Mouse (Mus musculus) megakaryocyte, adult 5-6 weeks (primary cell): Measurements from ENCODE around the gene Scap. TPM values are rescaled to one million over a fixed set of nuclear protein-coding genes. Genes with fewer than 3 reads are reported as not detected.
"Not testable (repeated sequence)": the region's sequence is repeated elsewhere in the genome, so short reads cannot be mapped to it uniquely, and the experiment has no call there.

Experiments
- ATAC-seq: 2 replicates; pipeline ENCODE4 v1.8.0; 2016; ENCODE audit warnings: mild to moderate bottlenecking, inconsistent platforms; ENCODE audit not compliant: poor library complexity, severe bottlenecking
- total RNA-seq, 2 experiments: library from RNA; stranded (forward) in 1 of 2; stranded (reverse) in 1 of 2; fragments of 153-499, 151-499 nt in 1 of 2; fragments of 221-1000, 200-1000 nt in 1 of 2; gene quantifications; 2 replicates each; pipeline versions ENCODE4 v1.2.3 to v1.2.4; 2015 to 2017

The Scap gene
- total RNA-seq, 2 experiments from 2014 or later, result 12.8 to 18.7 TPM

DNA sequence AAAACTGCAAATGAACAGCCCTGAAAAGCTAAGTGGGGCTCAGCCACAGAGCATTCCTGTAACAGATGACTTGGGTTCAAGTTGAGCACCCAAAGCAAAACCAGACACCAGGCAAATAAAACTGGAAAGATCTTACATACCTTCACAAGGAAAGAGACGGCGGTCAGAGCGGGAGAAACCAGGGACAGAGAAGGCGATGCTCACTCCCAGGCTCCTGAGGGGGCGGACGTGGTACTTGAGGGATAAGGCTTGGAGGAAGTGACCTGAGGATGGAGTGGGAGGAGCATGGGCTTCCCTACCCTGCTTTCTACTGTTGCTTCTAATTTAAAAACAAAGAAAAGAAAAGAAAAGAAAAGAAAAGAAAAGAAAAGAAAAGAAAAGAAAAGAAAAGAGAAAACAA is 2.7 kb upstream of the Scap start:
- ATAC-seq, result no peak

DNA sequence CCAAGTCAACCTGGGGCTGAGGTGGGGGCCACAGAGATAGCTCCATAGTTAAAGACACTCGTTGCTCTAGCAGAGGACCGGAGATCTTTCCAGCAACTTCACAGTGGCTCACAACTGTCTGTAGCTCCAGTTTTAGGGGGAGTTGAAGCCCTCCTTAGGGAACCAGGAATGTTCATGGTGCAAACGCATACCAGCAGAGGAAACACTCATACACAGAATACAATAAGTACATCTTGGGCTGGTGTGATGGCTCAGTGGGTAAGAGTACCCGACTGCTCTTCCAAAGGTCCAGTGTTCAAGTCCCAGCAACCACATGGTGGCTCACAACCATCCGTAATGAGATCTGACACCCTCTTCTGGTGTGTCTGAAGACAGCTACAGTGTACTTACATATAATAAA is 2.2 kb upstream of the Scap start:
- ATAC-seq, result not testable (repeated sequence)

DNA sequence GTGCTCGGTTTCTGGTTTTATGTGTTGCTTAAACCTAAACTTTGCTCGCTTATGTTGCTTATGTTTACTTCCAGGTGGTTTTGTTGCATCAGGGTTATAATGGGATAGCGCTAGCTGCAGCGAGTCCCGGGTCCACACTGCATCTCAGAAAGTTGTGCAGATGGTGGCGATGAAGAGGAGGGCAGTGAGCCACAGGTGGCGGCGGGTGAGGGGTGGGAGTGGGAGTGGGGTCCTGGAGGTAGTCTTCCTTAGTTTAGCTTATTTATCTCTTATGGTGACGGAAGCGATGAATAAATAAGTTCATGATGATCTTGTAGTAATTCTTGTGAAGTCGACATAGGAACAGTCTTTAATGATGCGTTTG is 790 bp downstream of the Scap start:
- ATAC-seq, result no peak

DNA sequence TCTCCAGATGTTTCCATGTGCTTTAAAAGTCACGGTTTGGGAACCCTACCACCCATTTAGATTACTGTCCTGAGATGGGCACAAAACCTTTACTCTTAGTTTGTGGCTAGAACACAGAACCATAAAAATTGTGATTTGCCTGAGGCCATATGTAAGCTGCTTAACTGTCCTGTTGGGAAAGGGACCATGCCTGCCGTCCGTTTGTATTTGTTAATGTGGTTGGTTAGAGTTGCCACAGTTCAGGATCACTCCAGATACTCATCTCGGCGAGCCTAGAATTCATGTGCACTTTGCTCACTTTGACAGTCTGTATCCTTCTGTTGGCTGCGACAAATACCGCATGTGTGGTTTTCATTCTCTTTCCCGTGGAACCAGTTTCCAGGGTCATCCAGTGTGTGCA is 1.8 kb downstream of the Scap start:
- no peak for ATAC-seq

DNA sequence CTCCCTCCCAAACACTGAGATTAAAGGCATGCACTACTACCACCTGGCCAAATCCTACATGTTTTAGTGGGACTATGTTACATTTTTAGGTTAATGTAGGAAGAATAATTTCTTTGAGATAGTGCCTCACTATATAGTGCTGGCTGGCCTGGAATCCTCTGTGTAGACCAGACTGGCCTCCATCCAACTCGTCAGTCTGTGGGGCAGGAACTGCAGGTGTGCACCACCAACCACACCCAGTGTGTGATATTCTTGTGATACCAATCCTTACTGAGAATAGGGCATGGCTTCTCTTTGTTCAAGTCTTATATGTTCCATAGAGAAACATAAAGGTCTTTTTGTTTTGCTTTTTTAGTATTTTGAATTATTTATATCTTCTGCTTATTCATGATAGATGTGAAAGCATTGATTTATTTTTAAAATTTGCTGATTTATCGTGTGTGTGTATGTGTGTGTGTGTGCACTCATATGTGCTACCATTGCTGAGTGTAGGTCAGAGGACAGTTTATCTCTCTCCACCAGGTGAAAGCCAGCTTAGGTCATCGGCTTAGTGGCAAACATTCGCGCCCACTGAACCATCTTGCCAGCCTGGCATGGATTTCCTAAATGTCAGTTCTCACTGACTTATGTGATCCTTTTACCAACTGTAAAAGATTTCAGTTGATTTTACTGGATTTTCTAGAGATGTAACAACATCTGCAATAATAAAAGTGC is 7.1 kb downstream of the Scap start:
- no peak for ATAC-seq

DNA sequence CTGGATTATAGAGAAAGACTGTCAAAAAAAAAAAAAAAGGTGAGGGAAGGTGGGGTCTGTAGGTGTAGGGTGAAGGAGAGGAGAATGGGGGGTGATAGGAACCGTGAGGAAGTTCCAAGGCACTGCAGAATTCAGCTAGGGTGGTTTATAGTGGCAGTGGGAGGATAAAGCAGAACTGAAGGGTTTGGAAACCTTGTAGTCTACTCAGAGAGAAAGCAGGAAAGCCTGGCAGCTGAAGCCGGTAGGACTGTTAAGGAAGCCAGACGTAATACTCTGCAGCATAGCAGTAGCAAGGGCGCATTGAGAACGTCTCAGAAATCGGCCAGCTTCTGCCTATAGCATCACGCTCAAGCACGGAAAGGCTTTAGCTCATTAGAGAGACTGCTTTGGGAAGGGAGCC is 8.9 kb downstream of the Scap start:
- ATAC-seq, result peak; percentile 43; the same call in 1 of the 2 replicates

DNA sequence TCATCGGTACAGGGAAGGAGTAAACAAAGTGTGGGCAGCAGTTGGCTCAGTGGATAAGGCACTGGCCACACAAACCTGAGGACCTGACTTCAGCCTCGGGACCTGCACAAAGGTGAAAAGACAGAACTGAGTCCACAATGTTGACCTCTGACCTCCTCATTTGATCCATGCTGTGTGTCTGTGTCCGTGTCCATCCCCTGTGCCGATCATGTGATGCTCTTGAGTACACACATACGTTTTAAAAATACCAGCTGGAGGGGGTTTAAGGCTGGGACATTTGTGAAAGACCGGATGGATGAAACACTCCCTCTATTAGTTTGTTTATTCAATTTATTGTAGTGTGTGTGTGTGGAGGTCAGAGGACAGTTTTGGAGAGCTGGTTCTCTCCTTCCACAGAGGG is 10.7 kb downstream of the Scap start:
- no peak for ATAC-seq

DNA sequence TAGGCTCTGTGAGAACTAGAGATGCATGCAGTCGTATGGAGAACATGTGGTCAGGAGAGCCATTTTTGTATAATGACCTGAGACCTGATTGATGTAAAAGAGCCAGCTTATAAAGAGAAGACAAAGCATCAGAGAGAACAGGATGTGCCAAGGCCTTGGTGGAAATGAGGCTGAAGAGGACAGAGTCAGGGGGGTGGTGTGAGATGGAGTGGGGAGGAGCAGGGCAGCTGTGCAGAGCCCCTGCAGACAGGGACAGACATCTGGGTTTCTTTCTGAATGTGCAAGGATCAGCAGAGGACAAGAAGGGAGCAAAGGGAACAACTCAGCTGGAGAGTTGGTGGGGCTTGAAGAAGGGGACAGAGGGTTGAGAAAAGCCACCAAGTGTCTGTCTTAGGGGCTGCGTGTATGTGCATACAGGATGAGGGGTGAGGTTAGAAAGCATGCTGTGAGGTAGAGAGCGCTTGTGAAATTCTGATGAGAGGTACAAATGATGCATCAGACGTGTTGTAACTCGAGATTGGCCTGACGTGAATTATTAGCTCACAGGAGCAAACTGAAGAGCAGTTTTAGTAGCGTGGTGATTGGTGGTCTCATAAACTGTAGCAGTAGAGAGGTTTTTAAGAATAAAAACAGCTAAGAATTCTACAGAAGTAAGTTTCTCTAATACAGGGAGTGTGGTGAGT is 12.1 kb downstream of the Scap start:
- ATAC-seq, result no peak

DNA sequence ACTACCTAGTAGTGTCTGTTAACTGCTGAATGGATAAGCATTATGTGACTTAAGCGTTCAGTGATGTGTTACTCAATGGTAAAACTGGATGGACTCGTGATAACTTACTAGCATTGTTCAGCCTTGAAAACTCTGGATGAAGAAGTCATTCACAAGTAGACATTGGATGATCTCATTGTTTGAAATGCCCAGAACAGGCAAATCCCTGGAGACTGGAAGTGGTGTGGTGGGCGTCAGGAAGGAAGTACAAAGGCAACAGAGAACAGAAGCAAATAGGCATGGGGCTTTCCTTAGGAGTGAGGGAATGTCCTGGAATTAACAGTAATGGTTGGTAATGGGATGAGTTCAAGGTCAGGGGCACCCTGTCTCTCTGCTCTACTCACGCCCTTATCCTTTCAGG is 15.8 kb downstream of the Scap start:
- ATAC-seq, result no peak

DNA sequence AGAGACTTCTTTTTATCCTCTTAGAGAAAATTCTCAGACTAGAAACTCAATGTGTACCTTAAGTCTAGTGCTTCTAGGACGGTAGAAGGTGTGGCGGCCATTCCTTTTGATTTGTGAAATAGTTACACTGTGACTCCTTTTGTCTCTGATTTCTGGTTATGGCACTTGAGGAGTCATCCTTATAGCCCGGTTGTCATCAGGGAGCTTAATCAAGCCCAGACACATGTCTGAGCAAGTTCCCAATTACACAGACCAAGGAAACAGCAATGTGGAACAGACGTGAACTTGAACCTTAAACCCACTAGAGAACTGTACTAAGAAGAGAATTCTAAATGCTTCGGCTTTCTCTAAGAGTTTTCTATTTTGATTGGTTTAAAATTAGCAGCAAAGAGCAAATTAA is 17.1 kb downstream of the Scap start:
- ATAC-seq, result no peak

DNA sequence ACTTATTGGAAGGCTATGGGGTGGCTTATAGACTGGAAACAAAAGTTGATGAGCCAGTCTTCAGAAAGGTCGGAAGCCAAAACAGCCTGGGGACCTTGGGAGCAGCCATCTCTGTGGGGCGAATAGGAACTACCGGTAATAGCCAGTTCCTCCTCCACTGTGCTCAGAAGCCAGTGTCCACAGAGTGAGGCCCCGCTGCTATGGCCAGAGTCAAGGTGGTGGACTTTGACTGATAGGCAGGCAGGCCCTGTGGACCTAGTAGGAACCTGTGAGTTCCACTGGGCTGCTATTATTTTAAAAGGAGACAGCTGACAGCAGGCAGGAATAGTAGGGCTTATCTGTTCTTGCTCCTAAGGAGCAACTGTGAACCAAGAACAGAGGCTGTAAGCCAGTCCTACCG is 17.5 kb downstream of the Scap start:
- ATAC-seq, result no peak

DNA sequence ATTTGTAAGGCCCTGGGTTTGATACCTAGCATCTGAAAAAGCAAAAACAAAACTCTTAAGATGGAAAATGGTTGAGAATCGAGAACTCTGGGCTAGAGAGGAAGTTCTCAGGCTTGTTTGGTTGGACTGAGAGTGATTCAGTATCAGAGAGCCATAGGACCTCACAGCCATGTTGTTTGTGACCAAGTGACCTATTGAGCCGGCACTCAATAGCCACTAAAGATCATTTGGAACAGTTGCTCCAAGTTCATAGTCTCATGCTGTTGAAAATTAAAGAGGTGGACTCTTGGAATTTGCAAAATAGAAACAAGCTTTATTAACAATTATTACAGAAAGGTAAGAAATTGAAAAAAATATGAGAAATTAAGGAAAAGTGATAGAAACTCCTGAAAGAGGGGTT is 18.3 kb downstream of the Scap start:
- no peak for ATAC-seq

DNA sequence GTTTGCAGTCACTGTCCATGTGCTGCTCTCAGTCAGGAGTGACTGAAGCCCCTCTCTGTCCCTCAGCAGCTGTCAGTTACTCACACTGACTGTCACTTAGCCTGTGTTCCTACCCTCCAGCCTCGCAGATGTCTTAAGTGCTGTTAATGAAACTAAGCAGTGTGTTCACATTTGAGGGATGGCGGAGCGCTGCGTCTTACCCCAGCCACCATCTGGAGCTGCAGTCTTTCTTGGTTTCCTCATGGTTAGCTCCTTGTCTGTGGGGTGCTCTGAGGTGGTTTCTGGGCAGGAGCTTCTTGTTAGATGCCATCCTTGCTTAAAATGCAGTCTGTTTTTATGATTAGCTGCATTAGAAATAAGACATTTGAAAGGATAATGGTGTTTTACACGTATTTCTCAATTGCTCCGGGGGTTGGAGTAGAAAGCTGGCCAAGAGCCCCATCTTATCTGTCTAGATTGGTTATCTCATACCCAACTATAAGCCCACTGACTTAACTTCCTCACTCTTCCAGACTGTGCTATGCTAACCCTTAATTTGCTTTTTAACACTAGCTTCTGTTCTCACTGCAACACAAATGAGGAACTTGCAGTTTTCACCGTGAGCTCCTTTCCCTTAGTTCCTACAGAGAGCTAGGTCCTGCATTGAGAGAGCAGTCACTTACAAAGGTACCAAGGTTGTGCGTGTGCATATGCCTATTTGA is 19.0 kb downstream of the Scap start:
- ATAC-seq, result peak; percentile 81

DNA sequence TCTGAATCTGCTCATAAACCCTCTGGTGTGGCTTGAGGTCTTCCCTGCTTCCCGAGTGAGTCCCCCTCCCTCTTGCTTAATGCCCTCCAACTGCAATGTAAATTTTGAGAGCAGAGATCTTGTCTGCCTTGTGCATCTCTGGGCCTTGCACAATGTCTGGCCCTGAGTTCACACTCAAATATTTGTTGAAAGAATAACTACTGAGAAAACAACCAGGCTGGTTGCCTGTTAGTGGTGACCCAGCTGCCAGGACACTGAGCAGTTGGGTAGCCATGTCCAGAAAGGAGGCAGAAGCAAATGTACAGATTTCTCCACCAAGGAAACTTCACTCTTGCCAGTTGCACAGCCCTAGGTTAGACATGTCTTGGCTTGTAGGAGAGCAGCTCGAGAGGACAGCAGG is 25.3 kb downstream of the Scap start:
- no peak for ATAC-seq

DNA sequence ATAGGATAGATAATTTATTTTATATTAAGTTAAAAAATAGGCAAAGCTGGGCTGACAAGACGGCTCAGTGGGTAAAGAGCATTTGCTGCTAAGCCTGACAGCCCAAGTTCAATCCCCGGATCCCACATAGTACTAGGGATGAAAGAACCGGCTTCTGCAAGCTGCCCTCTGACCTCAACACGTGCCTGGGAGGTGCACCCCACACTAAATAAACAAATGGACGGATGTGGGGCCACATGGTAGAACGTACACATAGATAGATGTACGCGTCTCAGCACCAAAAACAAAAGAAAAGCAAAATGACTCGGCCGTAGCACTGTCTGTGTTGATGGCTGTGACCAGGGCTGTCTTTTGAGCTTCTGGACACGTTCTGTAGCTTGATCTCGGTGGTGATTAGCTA is 28.2 kb downstream of the Scap start:
- ATAC-seq, result no peak

DNA sequence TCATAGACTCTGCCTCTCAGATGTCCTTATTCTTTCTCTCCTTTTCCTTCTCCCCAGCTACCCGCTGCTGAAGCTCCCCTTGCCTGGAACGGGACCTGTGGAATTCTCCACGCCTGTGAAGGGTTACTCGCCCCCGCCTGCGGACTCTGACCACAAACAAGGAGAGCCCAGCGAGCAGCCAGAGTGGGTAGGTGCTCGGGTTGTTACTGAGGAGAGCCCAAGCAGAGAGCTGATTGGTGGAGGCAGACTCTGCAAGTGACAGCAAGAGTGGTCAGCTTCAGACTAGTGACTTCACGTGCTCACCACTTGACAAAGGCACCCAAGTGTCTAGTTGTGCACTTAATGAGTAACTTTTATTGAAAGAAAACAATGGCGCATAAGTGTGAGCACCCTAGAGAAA is 29.2 kb downstream of the Scap start:
- no peak for ATAC-seq

DNA sequence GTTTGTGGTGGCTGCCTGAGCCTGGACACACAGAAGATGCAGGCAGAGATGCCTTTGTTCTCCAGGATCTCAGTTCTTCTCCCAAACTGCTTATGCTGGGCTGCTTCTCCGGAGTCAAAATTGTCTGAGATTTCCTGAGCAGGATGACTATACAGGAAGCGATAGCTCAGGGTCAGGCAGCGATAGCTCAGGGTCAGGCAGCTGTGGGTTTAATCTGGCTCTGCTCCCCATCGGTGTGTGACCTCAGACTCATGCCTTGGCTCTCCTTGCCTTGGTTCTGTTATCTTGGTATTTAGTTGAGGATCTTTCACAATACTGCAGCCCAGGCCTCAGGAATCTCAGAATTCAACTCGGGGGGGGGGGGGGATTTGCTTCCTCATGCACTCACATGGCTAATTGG is 33.7 kb downstream of the Scap start:
- no peak for ATAC-seq

DNA sequence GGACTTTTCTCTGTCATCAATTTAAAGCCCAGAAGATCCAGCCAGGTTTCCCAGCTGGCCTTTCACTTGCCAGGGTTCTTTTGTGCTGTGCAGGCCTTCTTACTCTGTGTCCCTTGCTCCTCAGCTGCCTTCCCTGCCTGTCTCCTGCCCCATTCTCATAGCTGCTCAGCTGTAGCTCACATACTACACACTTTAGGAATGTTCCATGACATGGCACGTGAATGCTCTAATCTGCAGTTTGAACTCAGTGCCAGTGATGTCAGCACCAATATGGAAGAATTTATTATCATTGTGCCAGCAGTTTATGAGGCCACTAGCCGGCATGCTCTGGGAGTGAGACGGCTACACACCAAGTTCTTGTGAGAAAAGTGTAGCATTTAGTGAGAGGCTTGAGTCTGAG is 36.8 kb downstream of the Scap start:
- no peak for ATAC-seq

DNA sequence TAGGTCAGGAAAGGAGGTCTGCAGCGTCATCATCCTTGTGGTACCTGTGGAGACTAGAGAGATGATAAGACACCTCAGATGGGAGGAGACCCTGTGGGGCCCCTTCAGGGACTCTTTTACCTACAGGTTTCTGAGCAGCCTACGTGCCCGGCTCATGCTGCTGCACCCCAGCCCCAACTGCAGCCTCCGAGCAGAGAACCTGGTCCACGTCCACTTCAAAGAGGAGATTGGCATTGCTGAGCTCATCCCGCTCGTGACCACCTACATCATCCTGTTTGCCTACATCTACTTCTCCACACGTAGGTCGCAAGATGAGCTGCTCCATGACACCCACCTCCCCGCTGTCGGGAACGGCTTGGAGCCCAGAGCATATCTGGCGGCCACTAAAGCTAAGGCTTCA is 40.8 kb downstream of the Scap start:
- ATAC-seq, result no peak

DNA sequence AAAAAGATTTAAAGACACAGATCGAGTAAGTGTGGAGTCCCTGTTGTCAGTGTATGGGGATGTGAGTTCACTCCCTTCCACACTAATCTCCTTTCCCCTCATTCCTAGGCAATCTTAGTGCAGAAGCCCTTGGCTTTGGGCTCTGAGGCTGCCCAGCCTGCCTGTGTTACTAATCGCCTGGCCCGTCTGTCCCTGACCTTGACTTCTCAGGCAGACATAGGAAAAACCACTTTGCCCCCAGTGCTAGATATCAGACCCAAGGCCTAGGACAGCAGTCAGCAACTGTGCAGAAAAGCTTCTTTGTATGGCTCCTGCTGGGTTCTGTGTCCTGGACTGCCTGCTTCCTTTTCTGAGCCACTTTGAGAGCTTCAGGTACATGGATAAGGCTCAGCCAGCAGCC is 42.6 kb downstream of the Scap start:
- no peak for ATAC-seq

DNA sequence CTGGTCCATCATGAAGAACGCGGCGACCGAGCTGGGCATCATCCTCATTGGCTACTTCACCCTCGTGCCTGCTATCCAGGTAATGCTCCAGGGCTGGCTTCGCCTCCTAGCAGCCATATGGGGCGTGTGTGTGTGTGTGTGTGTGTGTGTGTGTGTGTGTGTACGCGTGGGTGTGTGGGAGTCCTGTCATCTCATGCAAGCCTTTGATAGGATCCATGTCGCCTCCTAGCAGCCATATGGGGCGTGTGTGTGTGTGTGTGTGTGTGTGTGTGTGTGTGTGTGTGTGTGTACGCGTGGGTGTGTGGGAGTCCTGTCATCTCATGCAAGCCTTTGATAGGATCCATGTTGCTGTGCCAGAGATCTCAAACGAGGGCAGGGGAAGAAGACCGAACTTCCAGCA is 44.6 kb downstream of the Scap start:
- not testable (repeated sequence) for ATAC-seq

DNA sequence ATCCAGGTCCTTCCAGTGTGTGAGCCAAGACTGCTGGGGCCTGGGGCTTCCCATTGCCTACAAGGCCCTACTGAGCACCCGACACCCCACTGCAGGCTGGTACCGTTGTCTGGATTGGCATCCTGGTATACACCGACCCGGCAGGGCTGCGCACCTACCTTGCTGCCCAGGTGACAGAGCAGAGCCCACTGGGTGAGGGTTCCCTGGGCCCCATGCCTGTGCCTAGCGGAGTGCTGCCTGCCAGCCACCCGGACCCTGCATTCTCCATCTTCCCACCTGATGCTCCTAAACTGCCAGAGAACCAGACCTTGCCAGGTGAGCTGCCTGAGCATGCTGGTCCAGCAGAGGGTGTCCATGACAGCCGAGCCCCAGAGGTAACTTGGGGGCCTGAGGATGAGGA is 46.3 kb downstream of the Scap start:
- no peak for ATAC-seq
